Mouse (Mus musculus) cerebellum, adult (tissue): ENCODE measurements at regions not wholly inside any gene's neighbourhood (a gene's known extent, or its start where the extent isn't known, plus 50 kb on each side); places are given as distances from the start of the nearest gene placed in this dataset.
A peak's percentile ranks its signal among the peaks of the same experiment; 100 is the strongest.

Experiments
- ATAC-seq: cut with Nextera tagmentation; 2 replicates; pipeline ENCODE4 v1.9.2; 2017; ENCODE audit warnings: mild to moderate bottlenecking, moderate library complexity, mixed read lengths; ENCODE audit not compliant: insufficient number of reproducible peaks, low FRiP score, low TSS enrichment

GRCm38 (mm10) chr2:10978772-10979171 is 193.1 kb upstream of the Prkcq start:
- no peak for ATAC-seq

GRCm38 (mm10) chr2:10986101-10986500 is 185.8 kb upstream of the Prkcq start:
- no peak for ATAC-seq

- no peak for ATAC-seq
These were observed 181.7 kb upstream of the Prkcq start for GRCm38 (mm10) chr2:10990043-10990728.

GRCm38 (mm10) chr2:10998798-10999197 is 173.1 kb upstream of the Prkcq start:
- no peak for ATAC-seq

- ATAC-seq, result no peak
These were observed 172.7 kb upstream of the Prkcq start for GRCm38 (mm10) chr2:10999217-10999618.

- ATAC-seq, result no peak
These were observed 166.1 kb upstream of the Prkcq start for GRCm38 (mm10) chr2:11005806-11006205.

- ATAC-seq, result no peak
These were observed 160.6 kb upstream of the Prkcq start for GRCm38 (mm10) chr2:11011041-11011962.

GRCm38 (mm10) chr2:11012312-11012860 is 159.5 kb upstream of the Prkcq start:
- no peak for ATAC-seq

- no peak for ATAC-seq
These were observed 158.8 kb upstream of the Prkcq start for GRCm38 (mm10) chr2:11013154-11013553.

GRCm38 (mm10) chr2:11016446-11016845 is 155.5 kb upstream of the Prkcq start:
- ATAC-seq, result no peak

- no peak for ATAC-seq
These were observed 139.0 kb upstream of the Prkcq start for GRCm38 (mm10) chr2:11032891-11033290.

- no peak for ATAC-seq
These were observed 137.7 kb upstream of the Prkcq start for GRCm38 (mm10) chr2:11034178-11034577.

- no peak for ATAC-seq
These were observed 134.6 kb upstream of the Prkcq start for GRCm38 (mm10) chr2:11037343-11037742.

GRCm38 (mm10) chr2:11038440-11038839 is 133.5 kb upstream of the Prkcq start:
- ATAC-seq, result no peak

GRCm38 (mm10) chr2:11040005-11040404 is 131.9 kb upstream of the Prkcq start:
- ATAC-seq, result no peak

- ATAC-seq, result no peak
These were observed 127.1 kb upstream of the Prkcq start for GRCm38 (mm10) chr2:11044727-11045274.

GRCm38 (mm10) chr2:11051621-11052020 is 120.3 kb upstream of the Prkcq start:
- ATAC-seq, result no peak

- 0 out of 2 replicates have a peak, but pooled peaks have one; percentile 58 for ATAC-seq
These were observed 112.0 kb upstream of the Prkcq start for GRCm38 (mm10) chr2:11059731-11060425.

- ATAC-seq, result no peak
These were observed 104.5 kb upstream of the Prkcq start for GRCm38 (mm10) chr2:11067384-11067783.

- no peak for ATAC-seq
These were observed 88.4 kb upstream of the Prkcq start for GRCm38 (mm10) chr2:11083536-11083935.
